Mouse (Mus musculus) naive thymus-derived CD4-positive, alpha-beta T cell, adult 5 months (primary cell): ENCODE measurements around the gene Nutm2. TPM values are rescaled to one million over a fixed set of nuclear protein-coding genes. Genes with fewer than 3 reads are reported as not detected.

Experiments used
- polyA plus RNA-seq: library from polyadenylated mRNA; unstranded; fragments of 100-300 nt; shearing (Covaris generic); gene quantifications from one replicate; pipeline ENCODE4 v1.2.1, GENCODE M21; 2017

The Nutm2 gene
- not detected for polyA plus RNA-seq

GRCm38 (mm10) chr13:50467007-50467406 lies at the start of gene Nutm2:
TSS of gene Nutm2 (plus strand) at chr13:50467307.

GRCm38 (mm10) chr13:50417389-50418183 lies 49.5 kb upstream of the Nutm2 start, which contains the start of gene Fbxw17:
TSS of gene Fbxw17 (plus strand) at chr13:50417864.

GRCm38 (mm10) chr13:50443812-50444211 lies 23.3 kb upstream of the Nutm2 start, which contains the start of gene Gm47429:
TSS of gene Gm47429 (minus strand) at chr13:50443912.

Other genes starting within 250 kb of the Nutm2 start
- gene Gm906, start 217.0 kb upstream of the Nutm2 start, polyA plus RNA-seq: not detected
- 11.8 TPM for gene Fbxw17, start 49.4 kb upstream of the Nutm2 start, polyA plus RNA-seq
- gene Gm47429, start 23.4 kb upstream of the Nutm2 start, polyA plus RNA-seq: not detected
- not detected for gene Gm904, start 175.9 kb downstream of the Nutm2 start, polyA plus RNA-seq
- not detected for gene Gm8765, start 231.0 kb downstream of the Nutm2 start, polyA plus RNA-seq